Mouse (Mus musculus): ENCODE results near the gene Gng8.

Gene Gng8

GRCm38 (mm10) chr7:16876608-16877007, 15.0 kb upstream of the Gng8 start:
- peak; percentile 94 for DNase-seq

GRCm38 (mm10) chr7:16877717-16878116, 13.9 kb upstream of the Gng8 start:
- DNase-seq, result no peak

GRCm38 (mm10) chr7:16879796-16880547, 11.6 kb upstream of the Gng8 start:
- DNase-seq, result peak; percentile 94

- DNase-seq, result peak; percentile 46
These were observed 11.0 kb upstream of the Gng8 start for GRCm38 (mm10) chr7:16880615-16881014.

- no peak for DNase-seq
These were observed 8.4 kb upstream of the Gng8 start for GRCm38 (mm10) chr7:16883162-16883561.

- DNase-seq, result no peak
These were observed 7.3 kb upstream of the Gng8 start for GRCm38 (mm10) chr7:16884334-16884733.

- DNase-seq, result peak; percentile 68
These were observed 6.3 kb upstream of the Gng8 start for GRCm38 (mm10) chr7:16885271-16885776.

- no peak for DNase-seq
These were observed 5.7 kb upstream of the Gng8 start for GRCm38 (mm10) chr7:16885905-16886304.

GRCm38 (mm10) chr7:16890536-16890935, 1.1 kb upstream of the Gng8 start:
- DNase-seq, result no peak

- peak; percentile 93 for DNase-seq
These were observed 642 bp upstream of the Gng8 start for GRCm38 (mm10) chr7:16890944-16891343.

- no peak for DNase-seq
These were observed 755 bp downstream of the Gng8 start for GRCm38 (mm10) chr7:16892352-16892730.

GRCm38 (mm10) chr7:16893612-16894011, 2.0 kb downstream of the Gng8 start:
- no peak for DNase-seq

- DNase-seq, result peak; percentile 31
These were observed 2.7 kb downstream of the Gng8 start for GRCm38 (mm10) chr7:16894279-16894678.

- DNase-seq, result peak; percentile 89
These were observed 3.4 kb downstream of the Gng8 start for GRCm38 (mm10) chr7:16895000-16895399.

GRCm38 (mm10) chr7:16895511-16895910, 3.9 kb downstream of the Gng8 start:
- no peak for DNase-seq

- no peak for DNase-seq
These were observed 8.9 kb downstream of the Gng8 start for GRCm38 (mm10) chr7:16900526-16900925.

GRCm38 (mm10) chr7:16903439-16903955, 11.9 kb downstream of the Gng8 start:
- no peak for DNase-seq

GRCm38 (mm10) chr7:16904120-16904675, 12.6 kb downstream of the Gng8 start:
- DNase-seq, result no peak

GRCm38 (mm10) chr7:16905491-16906021, 14.0 kb downstream of the Gng8 start:
- DNase-seq, result no peak

- no peak for DNase-seq
These were observed 14.7 kb downstream of the Gng8 start, which contains the start of gene Ptgir for GRCm38 (mm10) chr7:16906281-16906680. TSS of gene Ptgir (plus strand) at chr7:16906490.

- no peak for DNase-seq
These were observed 15.4 kb downstream of the Gng8 start for GRCm38 (mm10) chr7:16906889-16907559.

- no peak for DNase-seq
These were observed 16.3 kb downstream of the Gng8 start for GRCm38 (mm10) chr7:16907842-16908241.

GRCm38 (mm10) chr7:16908367-16908766, 16.8 kb downstream of the Gng8 start:
- DNase-seq, result no peak
